Mouse (Mus musculus) liver, postnatal 0 days (tissue): ENCODE measurements around the gene Hjurp.

Experiments
- CTCF ChIP-seq: sonication (generic); IDR thresholded peaks from 2 replicates; pipeline ENCODE4 v1.5.1; 2016; ENCODE audit warnings: antibody characterized with exemption, low read depth
- EP300 ChIP-seq: IDR thresholded peaks from 2 replicates; pipeline ENCODE4 v1.6.1; 2016; ENCODE audit warnings: antibody characterized with exemption, low read depth, mild to moderate bottlenecking

DNA sequence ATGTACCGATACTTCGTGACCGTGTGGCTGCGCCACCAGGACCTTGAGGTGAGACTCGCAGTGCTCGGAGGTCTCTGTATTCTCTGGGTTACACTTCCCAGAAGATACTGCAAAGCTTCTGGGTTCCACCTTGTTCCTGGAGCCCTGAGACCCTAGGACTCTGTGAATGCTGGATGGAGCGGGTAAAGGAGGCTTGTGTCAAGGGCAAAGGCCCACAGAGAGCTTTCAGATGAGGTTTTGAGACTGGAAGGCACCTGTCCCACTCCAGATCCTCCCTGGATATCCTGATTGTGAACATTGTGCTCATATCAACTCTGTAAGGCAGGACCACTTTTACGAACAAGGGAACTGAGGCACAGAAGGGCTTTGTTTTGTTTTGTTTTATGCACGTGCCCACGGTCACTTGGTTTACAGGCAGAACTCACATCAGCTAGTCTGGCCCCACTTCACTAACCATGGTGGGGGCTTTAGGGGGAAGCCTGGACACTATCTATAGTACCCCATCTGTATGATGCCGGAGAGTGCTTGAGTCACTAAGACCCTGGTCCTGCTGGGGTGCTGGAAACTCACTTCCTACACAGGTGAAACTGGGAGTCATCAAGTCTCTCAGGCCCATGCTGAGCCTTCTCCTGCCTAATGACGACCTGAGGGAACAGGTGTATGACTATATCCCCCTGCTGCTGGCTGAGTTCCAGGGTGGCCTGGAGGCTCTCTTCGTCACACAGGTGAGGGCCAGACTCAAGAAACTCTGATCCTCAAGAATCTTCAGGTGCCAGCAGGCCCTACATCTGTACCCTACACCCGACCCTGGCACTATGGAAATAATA, 43.8 kb downstream of the Hjurp start:
- TF ChIP-seq CTCF (no peak), EP300 (no peak)
